Mouse (Mus musculus): Measurements from ENCODE around the gene Nop53. TPM values are rescaled to one million over a fixed set of nuclear protein-coding genes. Genes with fewer than 3 reads are reported as not detected.

Gene Nop53
- polyA plus RNA-seq, 1 experiment from 2014 or later: 108 TPM

- 44% methylated on average over 10 of the region's 12 CpGs for WGBS
- Histone ChIP-seq H3K4me1 (ENCODE audit: control insufficient read depth, insufficient read depth, low read length) (peaks cover 3% of the 10 kb centered on the region; the same call in 1 of the 2 replicates), H3K9me3 (replicated peaks; ENCODE audit: control insufficient read depth, low read length, poor library complexity, severe bottlenecking) (no peaks in the 10 kb centered on the region), H3K27me3 (ENCODE audit: control insufficient read depth, insufficient read depth, low read depth, low read length) (no peaks in the 10 kb centered on the region), H3K9ac (ENCODE audit: low read depth, low read length) (no peak overlapping the region), H3K36me3 (ENCODE audit: control insufficient read depth, insufficient read depth, low read length) (no peaks in the 10 kb centered on the region), H3K27ac (ENCODE audit: low read length) (no peak overlapping the region), H3K4me3 (ENCODE audit: low read depth, low read length) (no peak overlapping the region), H3K4me2 (ENCODE audit: low read length) (no peak overlapping the region)
- ATAC-seq: peak; percentile 41; the same call in 1 of the 2 replicates
Observed at GRCm38 (mm10) chr7:15962311-15963288, 16.7 kb upstream of the Nop53 start.

- Histone ChIP-seq H3K36me3 (ENCODE audit: control insufficient read depth, insufficient read depth, low read length) (no peaks in the 10 kb centered on the region), H3K4me2 (ENCODE audit: low read length) (no peak overlapping the region), H3K27me3 (ENCODE audit: control insufficient read depth, insufficient read depth, low read depth, low read length) (no peaks in the 10 kb centered on the region), H3K9me3 (replicated peaks; ENCODE audit: control insufficient read depth, low read length, poor library complexity, severe bottlenecking) (no peaks in the 10 kb centered on the region), H3K27ac (ENCODE audit: low read length) (no peak overlapping the region), H3K4me3 (ENCODE audit: low read depth, low read length) (no peak overlapping the region), H3K9ac (ENCODE audit: low read depth, low read length) (no peak overlapping the region), H3K4me1 (ENCODE audit: control insufficient read depth, insufficient read depth, low read length) (peaks cover 3% of the 10 kb centered on the region; the same call in 1 of the 2 replicates)
- no peak for ATAC-seq
- WGBS: 87% methylated on average over 7 of the region's 7 CpGs
Observed at GRCm38 (mm10) chr7:15961798-15962197, 15.9 kb upstream of the Nop53 start.

- WGBS: 66% methylated on average over 4 of the region's 4 CpGs
- Histone ChIP-seq H3K4me3 (ENCODE audit: low read depth, low read length) (no peak overlapping the region), H3K27me3 (ENCODE audit: control insufficient read depth, insufficient read depth, low read depth, low read length) (no peaks in the 10 kb centered on the region), H3K27ac (ENCODE audit: low read length) (no peak overlapping the region), H3K9me3 (replicated peaks; ENCODE audit: control insufficient read depth, low read length, poor library complexity, severe bottlenecking) (no peaks in the 10 kb centered on the region), H3K4me2 (ENCODE audit: low read length) (no peak overlapping the region), H3K4me1 (ENCODE audit: control insufficient read depth, insufficient read depth, low read length) (peaks cover 3% of the 10 kb centered on the region; the same call in 1 of the 2 replicates), H3K9ac (ENCODE audit: low read depth, low read length) (no peak overlapping the region), H3K36me3 (ENCODE audit: control insufficient read depth, insufficient read depth, low read length) (no peaks in the 10 kb centered on the region)
- ATAC-seq: no peak
Observed at GRCm38 (mm10) chr7:15961239-15961638, 15.4 kb upstream of the Nop53 start.

- H3K9ac ChIP-seq (ENCODE audit: low read depth, low read length): no peak overlapping the region
- peaks cover 3% of the 10 kb centered on the region; the same call in 1 of the 2 replicates for H3K4me1 ChIP-seq (ENCODE audit: control insufficient read depth, insufficient read depth, low read length)
- ATAC-seq: no peak
- no peak overlapping the region for H3K27ac ChIP-seq (ENCODE audit: low read length)
- H3K4me3 ChIP-seq (ENCODE audit: low read depth, low read length): no peak overlapping the region
- H3K27me3 ChIP-seq (ENCODE audit: control insufficient read depth, insufficient read depth, low read depth, low read length): no peaks in the 10 kb centered on the region
- H3K4me2 ChIP-seq (ENCODE audit: low read length): no peak overlapping the region
- no peaks in the 10 kb centered on the region for H3K9me3 ChIP-seq (replicated peaks; ENCODE audit: control insufficient read depth, low read length, poor library complexity, severe bottlenecking)
- no peaks in the 10 kb centered on the region for H3K36me3 ChIP-seq (ENCODE audit: control insufficient read depth, insufficient read depth, low read length)
- 31% methylated on average over 4 of the region's 4 CpGs for WGBS
Observed at GRCm38 (mm10) chr7:15960691-15961090, 14.8 kb upstream of the Nop53 start.

- no peak overlapping the region for H3K9ac ChIP-seq (ENCODE audit: low read depth, low read length)
- H3K27ac ChIP-seq (ENCODE audit: low read length): no peak overlapping the region
- ATAC-seq: no peak
- 75% methylated on average over 5 of the region's 5 CpGs for WGBS
- no peak overlapping the region for H3K4me2 ChIP-seq (ENCODE audit: low read length)
- no peak overlapping the region for H3K4me3 ChIP-seq (ENCODE audit: low read depth, low read length)
- H3K27me3 ChIP-seq (ENCODE audit: control insufficient read depth, insufficient read depth, low read depth, low read length): no peaks in the 10 kb centered on the region
- no peaks in the 10 kb centered on the region for H3K4me1 ChIP-seq (ENCODE audit: control insufficient read depth, insufficient read depth, low read length)
- H3K36me3 ChIP-seq (ENCODE audit: control insufficient read depth, insufficient read depth, low read length): no peaks in the 10 kb centered on the region
- no peaks in the 10 kb centered on the region for H3K9me3 ChIP-seq (replicated peaks; ENCODE audit: control insufficient read depth, low read length, poor library complexity, severe bottlenecking)
Observed at GRCm38 (mm10) chr7:15956143-15956542, 10.3 kb upstream of the Nop53 start.

GRCm38 (mm10) chr7:15955509-15955908 is 9.6 kb upstream of the Nop53 start:
- Histone ChIP-seq H3K4me2 (ENCODE audit: low read length) (peak overlapping the region; percentile 39), H3K4me3 (ENCODE audit: low read depth, low read length) (peak overlapping the region; percentile 17), H3K36me3 (ENCODE audit: control insufficient read depth, insufficient read depth, low read length) (no peaks in the 10 kb centered on the region), H3K4me1 (ENCODE audit: control insufficient read depth, insufficient read depth, low read length) (no peaks in the 10 kb centered on the region), H3K9ac (ENCODE audit: low read depth, low read length) (no peak overlapping the region), H3K27ac (ENCODE audit: low read length) (no peak overlapping the region), H3K9me3 (replicated peaks; ENCODE audit: control insufficient read depth, low read length, poor library complexity, severe bottlenecking) (no peaks in the 10 kb centered on the region), H3K27me3 (ENCODE audit: control insufficient read depth, insufficient read depth, low read depth, low read length) (no peaks in the 10 kb centered on the region)
- 30% methylated on average over 7 of the region's 7 CpGs for WGBS
- no peak for ATAC-seq

GRCm38 (mm10) chr7:15954978-15955443 is 9.1 kb upstream of the Nop53 start:
- Histone ChIP-seq H3K9me3 (replicated peaks; ENCODE audit: control insufficient read depth, low read length, poor library complexity, severe bottlenecking) (no peaks in the 10 kb centered on the region), H3K27me3 (ENCODE audit: control insufficient read depth, insufficient read depth, low read depth, low read length) (no peaks in the 10 kb centered on the region), H3K4me1 (ENCODE audit: control insufficient read depth, insufficient read depth, low read length) (no peaks in the 10 kb centered on the region), H3K9ac (ENCODE audit: low read depth, low read length) (no peak overlapping the region), H3K36me3 (ENCODE audit: control insufficient read depth, insufficient read depth, low read length) (no peaks in the 10 kb centered on the region), H3K4me2 (ENCODE audit: low read length) (peak overlapping the region; percentile 39), H3K4me3 (ENCODE audit: low read depth, low read length) (peak overlapping the region; percentile 17), H3K27ac (ENCODE audit: low read length) (no peak overlapping the region)
- WGBS: 8% methylated on average over 18 of the region's 21 CpGs
- ATAC-seq: no peak; the same call in 1 of the 2 replicates

- Histone ChIP-seq H3K27me3 (ENCODE audit: control insufficient read depth, insufficient read depth, low read depth, low read length) (no peaks in the 10 kb centered on the region), H3K9ac (ENCODE audit: low read depth, low read length) (no peak overlapping the region), H3K36me3 (ENCODE audit: control insufficient read depth, insufficient read depth, low read length) (no peaks in the 10 kb centered on the region), H3K4me1 (ENCODE audit: control insufficient read depth, insufficient read depth, low read length) (no peaks in the 10 kb centered on the region), H3K4me2 (ENCODE audit: low read length) (no peak overlapping the region), H3K4me3 (ENCODE audit: low read depth, low read length) (no peak overlapping the region), H3K9me3 (replicated peaks; ENCODE audit: control insufficient read depth, low read length, poor library complexity, severe bottlenecking) (no peaks in the 10 kb centered on the region), H3K27ac (ENCODE audit: low read length) (no peak overlapping the region)
- ATAC-seq: no peak
- WGBS: 91% methylated on average over 7 of the region's 7 CpGs
Observed at GRCm38 (mm10) chr7:15954436-15954835, 8.6 kb upstream of the Nop53 start.

Measured in midbrain, embryonic 16.5 days (tissue).